Mouse (Mus musculus) 3T3-L1 (cell line): Measurements from ENCODE around the gene Pdzd4.

Experiments
- DNase-seq: peaks from one replicate; pipeline ENCODE4 v3.0.0-alpha.2; 2015; ENCODE audit warnings: low read depth, low spot score

Gene Pdzd4

DNA sequence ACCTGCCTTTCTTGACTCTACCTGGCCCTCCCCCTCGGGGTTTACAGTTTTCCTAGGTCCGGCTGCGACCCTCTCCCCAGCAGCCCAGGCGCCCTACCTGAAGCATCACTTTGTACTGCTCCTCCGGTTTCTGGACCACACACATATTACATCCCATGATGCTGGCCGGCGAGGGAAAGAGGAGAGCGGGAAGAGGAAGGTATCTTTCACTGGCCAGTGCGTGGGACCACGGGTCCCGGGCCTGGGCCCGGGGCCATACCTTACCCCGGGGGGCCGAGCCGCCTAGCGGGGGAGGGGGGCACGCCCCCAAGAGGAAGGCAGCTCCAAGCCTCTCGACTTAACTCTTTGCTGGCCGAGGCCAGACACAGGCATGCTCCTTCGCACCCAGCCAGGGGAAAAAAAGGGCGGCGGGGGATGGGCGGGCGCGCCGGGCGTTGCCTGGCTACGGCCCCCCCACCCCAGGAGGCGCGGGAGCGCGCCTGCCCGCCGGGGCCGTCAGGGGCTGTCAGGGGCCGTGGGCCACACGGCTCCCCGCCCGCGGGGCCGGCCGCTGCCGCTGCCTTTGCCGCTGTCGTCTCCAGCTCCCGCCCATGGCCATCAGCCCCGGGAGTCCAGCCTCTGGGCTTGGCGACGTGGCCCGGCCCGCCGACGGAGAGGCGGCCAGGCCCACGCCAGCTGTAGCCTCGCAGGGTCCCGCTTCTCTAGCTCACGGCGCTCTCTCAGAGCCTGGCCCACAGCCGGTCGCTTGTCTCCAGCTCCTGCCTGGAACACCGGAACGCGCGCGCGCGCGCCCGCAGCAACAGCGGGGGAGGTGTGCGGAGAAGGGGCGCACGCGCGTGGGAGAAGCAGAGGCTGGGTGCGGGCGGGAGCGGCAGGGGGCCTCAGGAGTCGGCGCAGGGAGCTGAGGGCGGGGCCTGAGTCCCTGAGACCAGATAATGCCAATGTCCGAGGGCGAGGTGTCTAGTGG, at the start of gene Pdzd4:
Pdzd4 (minus strand) TSS at position 785 of the 967 bp plus-strand sequence.
- DNase-seq = peak; percentile 50

DNA sequence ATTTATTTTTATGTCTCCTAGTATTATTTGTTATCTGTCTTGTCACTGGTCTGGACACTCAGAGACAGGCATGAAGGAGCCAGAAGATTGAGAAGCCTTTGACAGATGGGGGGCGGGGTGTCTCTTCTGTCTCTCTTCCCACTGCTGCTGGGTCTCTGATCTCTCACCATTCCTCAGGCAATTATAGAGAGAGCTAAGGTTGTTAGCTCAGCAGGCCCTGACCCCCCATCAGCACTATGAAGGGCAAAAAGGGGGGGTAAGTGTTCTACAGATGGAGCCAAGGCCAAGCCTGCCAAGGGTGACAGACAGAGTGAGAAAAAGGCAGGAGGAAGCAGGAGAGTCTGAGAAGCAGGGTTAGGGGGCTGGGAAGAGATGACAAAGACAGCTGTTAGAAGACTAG, 47.2 kb upstream of the Pdzd4 start:
- DNase-seq = no peak

DNA sequence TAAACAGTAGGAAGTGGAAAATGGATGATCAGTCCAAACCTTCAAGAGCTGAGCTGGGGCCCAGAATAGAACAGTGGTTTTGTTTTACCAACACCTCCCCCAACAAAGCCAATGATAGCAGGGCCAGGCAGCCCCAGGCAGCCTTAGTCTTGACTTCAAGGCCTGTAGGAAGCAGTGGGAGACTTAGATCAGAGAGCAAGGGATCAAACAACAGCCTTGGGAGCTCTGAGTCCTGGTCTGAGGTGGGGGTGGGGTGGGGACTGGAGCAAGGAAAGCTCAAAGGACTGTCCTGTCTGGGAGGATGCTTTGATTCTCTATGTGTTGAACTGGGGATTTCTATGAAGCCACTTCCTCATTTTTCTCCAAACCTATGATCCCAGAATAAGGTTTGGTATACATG, 46.7 kb upstream of the Pdzd4 start:
- DNase-seq = no peak

GRCm38 (mm10) chrX:73869334-73869733, 44.6 kb upstream of the Pdzd4 start:
- peak; percentile 44 for DNase-seq

- DNase-seq = no peak
These were observed 43.1 kb upstream of the Pdzd4 start for GRCm38 (mm10) chrX:73867852-73868251.

DNA sequence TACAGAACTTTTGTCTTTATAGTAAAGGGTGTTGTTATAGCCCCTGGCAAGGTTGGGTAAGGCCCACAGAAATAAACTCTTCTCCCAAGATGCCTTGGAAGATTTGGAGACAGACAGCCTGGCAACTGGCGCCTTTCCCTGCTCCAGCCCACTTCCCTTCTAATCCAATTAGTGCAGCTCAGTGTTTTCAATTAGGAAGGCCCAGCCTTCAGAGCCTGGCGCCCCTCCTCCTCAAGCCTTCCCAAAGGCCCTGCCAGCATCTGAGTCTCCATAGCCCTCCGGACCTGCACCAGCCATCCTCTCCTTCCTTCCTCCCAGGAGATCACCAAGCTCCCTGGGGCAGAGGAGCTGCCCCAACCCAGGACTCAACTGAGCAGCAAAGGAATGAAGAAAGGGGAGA, 42.5 kb upstream of the Pdzd4 start:
- DNase-seq = no peak

DNA sequence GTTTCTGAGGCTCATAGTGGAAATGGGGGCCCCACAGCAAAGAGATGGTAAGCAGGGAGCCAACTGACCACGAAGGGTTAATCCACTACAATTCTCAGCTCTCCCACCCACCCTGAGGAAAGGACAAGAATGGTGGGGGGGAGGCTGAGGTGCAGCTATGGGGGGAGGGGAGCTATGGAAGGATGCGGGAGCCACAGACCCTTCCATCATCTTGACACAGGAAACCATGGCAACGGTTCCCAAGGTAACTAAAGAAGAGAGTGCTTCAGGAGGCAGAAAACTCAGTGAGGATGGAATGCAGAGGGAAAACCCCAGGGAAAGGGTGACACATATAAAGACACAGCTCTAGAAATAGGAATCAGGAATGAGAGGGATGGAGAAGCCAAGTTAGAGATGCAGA, 39.9 kb upstream of the Pdzd4 start:
- DNase-seq = no peak

DNA sequence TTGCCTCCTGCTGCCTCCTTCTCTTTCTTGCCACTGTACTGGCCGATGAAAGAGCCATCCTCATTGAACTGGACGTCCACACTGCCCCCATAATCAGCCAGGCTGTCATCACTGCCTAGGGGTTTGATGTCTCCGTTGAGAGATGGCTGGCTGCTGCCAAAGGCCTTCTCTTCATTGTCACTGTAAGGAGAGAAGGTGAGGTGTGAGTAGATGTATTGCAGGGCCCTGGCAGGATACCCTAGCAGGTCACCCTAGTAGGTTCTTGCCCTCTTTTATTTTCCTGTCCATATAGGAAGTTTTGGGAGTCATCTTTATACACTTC, 30.3 kb upstream of the Pdzd4 start:
- no peak for DNase-seq

GRCm38 (mm10) chrX:73854326-73855086, 29.7 kb upstream of the Pdzd4 start:
- no peak for DNase-seq

DNA sequence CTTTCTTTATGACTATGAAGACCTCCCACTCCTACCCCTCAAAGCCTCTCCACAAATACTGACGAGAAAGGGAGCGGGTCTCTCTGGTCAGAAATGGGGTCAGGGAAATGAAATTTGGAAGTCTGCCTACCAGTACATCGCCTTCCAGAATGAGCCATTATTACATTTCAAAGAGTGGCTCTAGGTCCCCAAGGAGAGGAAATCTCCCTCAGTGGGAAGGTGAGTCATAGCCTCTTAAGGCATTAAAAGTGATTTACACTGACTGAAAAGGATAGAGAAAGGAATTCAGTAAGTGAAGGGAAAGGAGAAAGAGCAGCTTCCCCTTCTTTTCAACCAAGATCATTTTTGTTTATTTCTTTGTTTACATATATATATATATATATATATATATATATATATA, 11.9 kb upstream of the Pdzd4 start:
- DNase-seq = peak; percentile 64

- DNase-seq = no peak
These were observed 11.0 kb upstream of the Pdzd4 start for GRCm38 (mm10) chrX:73835731-73836130.

- DNase-seq = no peak
These were observed 1.0 kb downstream of the Pdzd4 start for GRCm38 (mm10) chrX:73823747-73824146.

DNA sequence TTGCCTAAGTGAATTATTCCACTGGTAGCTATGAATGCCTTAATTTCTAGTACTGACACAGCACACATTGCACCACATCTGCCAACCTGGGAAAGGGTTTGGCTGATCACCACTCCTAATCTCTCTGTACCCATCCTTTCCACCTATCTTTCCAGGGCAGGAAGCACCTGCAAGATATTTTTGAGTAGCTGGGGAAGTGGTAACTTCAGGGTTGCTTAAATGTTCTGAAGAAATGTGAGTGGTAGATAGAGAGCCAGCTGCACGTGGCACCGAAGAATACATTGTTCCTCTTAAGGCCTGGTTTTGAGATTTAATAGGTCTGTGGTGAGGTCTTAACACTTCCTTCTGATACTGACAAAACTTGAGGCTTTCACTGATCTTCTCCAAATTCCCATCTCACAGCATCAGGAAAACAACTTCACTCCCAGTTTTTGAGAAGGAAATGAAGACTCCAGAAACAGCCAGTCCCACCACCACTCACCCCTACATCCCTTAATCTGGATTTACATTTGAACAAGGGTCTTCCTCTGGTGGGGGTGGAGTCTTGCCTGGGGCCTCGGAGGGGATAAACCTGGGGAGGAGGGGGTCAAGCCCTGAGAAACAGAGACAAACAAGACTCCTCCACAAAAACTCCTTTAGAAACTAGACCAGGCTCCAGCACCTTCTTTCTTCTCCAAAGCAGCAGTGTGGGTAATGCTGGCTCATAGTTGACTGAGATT, 8.0 kb downstream of the Pdzd4 start:
- DNase-seq = no peak

DNA sequence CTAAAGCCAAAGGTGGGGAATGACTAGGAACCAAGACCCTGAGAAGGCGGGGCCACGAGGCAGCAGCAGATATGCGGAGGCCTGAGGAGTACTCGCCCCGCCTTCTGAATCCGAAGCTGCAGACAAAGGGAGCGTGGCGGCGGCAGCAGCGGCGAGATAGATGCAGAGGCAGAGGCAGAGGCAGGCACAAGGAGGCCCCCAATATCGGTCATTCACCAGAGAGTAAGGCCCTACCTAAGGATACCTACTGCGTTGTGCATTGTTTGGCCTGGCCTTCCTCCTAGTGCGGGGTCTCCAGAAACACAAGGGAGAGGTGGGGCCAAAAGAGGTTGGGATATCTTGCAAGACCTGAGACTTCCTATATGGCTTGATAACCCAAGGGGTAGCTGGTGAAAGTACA, 9.7 kb downstream of the Pdzd4 start:
- DNase-seq = no peak

GRCm38 (mm10) chrX:73805814-73806213, 19.0 kb downstream of the Pdzd4 start:
- no peak for DNase-seq

DNA sequence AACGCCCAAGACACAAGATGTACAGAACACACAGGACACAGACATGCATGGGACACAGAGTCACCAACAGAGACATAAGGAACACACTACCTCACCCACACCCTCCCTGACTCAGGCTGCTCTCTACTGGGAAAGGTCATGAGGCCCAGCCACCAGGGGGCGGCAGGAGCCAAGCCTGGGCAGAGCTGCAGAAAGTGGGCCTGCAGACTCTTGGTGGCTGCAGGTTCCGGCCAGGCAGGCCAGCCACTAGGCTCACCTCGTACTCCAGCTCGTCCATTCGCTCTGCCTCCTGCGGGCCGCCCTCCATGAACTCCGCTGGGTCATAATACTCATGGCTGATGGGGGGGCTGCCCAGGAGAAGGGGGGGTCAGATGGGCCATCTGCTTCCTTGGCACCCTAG, 26.3 kb downstream of the Pdzd4 start:
- DNase-seq = peak; percentile 73

GRCm38 (mm10) chrX:73797511-73797910, 27.3 kb downstream of the Pdzd4 start:
- no peak for DNase-seq

- DNase-seq = no peak
These were observed 31.3 kb downstream of the Pdzd4 start for GRCm38 (mm10) chrX:73793505-73793904.

DNA sequence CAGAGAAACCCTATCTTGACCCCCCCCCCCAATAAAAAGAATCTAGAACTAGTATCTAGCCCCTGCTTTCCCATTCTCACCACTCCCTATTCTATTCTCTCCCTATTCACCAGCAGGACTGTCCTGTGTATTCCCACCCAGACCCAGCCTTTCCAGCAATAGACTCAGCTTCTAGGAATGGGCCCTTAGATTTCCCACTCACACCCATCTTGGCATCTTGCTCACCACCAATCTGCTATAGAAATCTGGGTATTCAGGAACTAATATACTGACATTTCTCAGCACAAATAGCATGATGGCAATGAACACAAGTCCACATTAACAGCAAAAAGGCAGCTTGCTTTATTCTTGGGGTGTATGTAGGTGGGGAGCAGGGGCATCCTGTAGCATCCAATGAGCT, 31.7 kb downstream of the Pdzd4 start:
- DNase-seq = no peak

DNA sequence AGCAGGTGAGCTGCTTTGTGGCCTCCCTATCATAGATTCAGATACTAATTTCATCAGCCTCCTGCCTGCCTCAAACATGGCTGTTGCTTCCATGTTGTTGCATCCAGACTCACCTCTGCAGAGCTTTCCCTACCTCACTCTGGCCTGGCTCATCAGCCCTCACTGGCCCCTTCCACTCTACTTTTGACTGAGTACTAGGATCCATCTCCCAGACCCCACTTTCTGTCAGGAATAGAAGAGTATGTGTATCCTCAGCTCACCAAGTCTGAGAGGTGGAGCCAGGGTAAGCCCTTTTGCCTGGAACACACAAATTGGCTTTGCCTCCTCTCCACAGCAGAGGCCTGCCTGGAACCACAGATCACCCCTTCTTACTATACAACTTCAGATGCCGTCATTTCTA, 36.3 kb downstream of the Pdzd4 start:
- DNase-seq = no peak

DNA sequence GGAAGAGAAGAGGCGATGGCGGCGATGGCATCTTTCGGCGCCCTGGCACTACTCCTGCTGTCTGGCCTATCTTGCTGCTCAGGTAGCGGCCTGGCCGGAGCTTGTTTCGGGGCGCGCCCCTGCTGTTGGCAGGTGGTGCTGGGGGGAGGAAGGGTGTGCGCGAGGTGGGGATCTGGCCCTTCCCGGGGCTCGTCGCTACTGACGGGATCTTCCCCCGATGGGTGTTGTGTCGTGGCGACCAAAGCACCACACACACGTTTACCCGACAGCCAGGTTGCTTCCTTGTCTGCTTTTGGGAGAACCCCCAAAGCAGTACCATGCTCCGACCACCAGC, 37.6 kb downstream of the Pdzd4 start:
- no peak for DNase-seq
